In genomic region chr6:34482842-34483241, GRCm38 (mm10) we compare ENCODE assay signal across 15 mouse cellular contexts. TPM values are rescaled to one million over a fixed set of nuclear protein-coding genes. Genes with fewer than 3 reads are reported as not detected.
A peak's percentile ranks its signal among the peaks of the same experiment; 100 is the strongest.
DNase-seq lines count a peak whose midpoint lies in the region; ATAC-seq and TF ChIP-seq lines count a peak whose summit lies in the region.
"Had no signal": no experiment of that assay in that cellular context is flagged by ENCODE, and none has a peak within 500 bp of the region (broad histone marks: within the 10 kb centered on the region; RNA-seq: fewer than 3 reads in every experiment).

No protein-coding gene starts in this region.

- ATAC-seq in forebrain, postnatal 0 days, result peak; percentile 56; the same call in 1 of the 2 replicates
- no peak for ATAC-seq in forebrain, embryonic 12.5 days (ENCODE audit: low FRiP score)
- ATAC-seq in lung, embryonic 16.5 days (ENCODE audit: low read depth), result peak; percentile 27; the same call in 1 of the 2 replicates
- peak; percentile 35; the same call in 1 of the 2 replicates for ATAC-seq in stomach, embryonic 16.5 days (ENCODE audit: insufficient read depth, low FRiP score)
- ATAC-seq: Patski had no signal

- no peak for TF ChIP-seq CTCF in forebrain, postnatal 0 days (IDR thresholded peaks at IDR 0.05; ENCODE audit: low read depth)

- 66% methylated on average over 4 of the region's 4 CpGs for WGBS in forebrain, postnatal 0 days
- 93% methylated on average over 4 of the region's 4 CpGs for WGBS in forebrain, embryonic 12.5 days
- whole genome bisulfite sequencing in lung, embryonic 16.5 days, result 46% methylated on average over 4 of the region's 4 CpGs
- WGBS in stomach, embryonic 16.5 days, result 45% methylated on average over 4 of the region's 4 CpGs

- intact Hi-C loops in heart, postnatal 10 days (cut with DNase I), result no loop called here

- peaks cover 14% of the 10 kb centered on the region for H3K4me1 ChIP-seq in forebrain, postnatal 0 days (ENCODE audit: insufficient read depth)
- peaks cover 31% of the 10 kb centered on the region for H3K4me1 ChIP-seq in forebrain, embryonic 12.5 days
- H3K4me1 ChIP-seq in lung, embryonic 16.5 days (replicated peaks; ENCODE audit: control insufficient read depth, insufficient read depth, low read length), result peaks cover 33% of the 10 kb centered on the region
- peaks cover 35% of the 10 kb centered on the region for H3K4me1 ChIP-seq in stomach, embryonic 16.5 days (ENCODE audit: control insufficient read depth, insufficient read depth, low read length)

- H3K36me3 ChIP-seq in forebrain, postnatal 0 days (ENCODE audit: insufficient read depth), result peaks cover 7% of the 10 kb centered on the region
- H3K36me3 ChIP-seq in forebrain, embryonic 12.5 days (replicated peaks), result peaks cover 10% of the 10 kb centered on the region
- H3K36me3 ChIP-seq in lung, embryonic 16.5 days (ENCODE audit: control insufficient read depth, insufficient read depth, low read length), result no peaks in the 10 kb centered on the region
- H3K36me3 ChIP-seq in stomach, embryonic 16.5 days (ENCODE audit: control insufficient read depth, insufficient read depth, low read length), result peaks cover under 1% of the 10 kb centered on the region

- H3K27me3 ChIP-seq in forebrain, postnatal 0 days (ENCODE audit: insufficient read depth, low read length), result no peaks in the 10 kb centered on the region
- H3K27me3 ChIP-seq in forebrain, embryonic 12.5 days, result no peaks in the 10 kb centered on the region
- no peaks in the 10 kb centered on the region for H3K27me3 ChIP-seq in lung, embryonic 16.5 days (ENCODE audit: control insufficient read depth, insufficient read depth, low read depth, low read length)
- no peaks in the 10 kb centered on the region for H3K27me3 ChIP-seq in stomach, embryonic 16.5 days (ENCODE audit: control insufficient read depth, insufficient read depth, low read length)
- H3K27me3 ChIP-seq: limb, embryonic 13.5 days; Patski had no signal

- no peak overlapping the region for H3K4me2 ChIP-seq in forebrain, postnatal 0 days (ENCODE audit: low read depth)
- no peak overlapping the region for H3K4me2 ChIP-seq in forebrain, embryonic 12.5 days
- H3K4me2 ChIP-seq in lung, embryonic 16.5 days (ENCODE audit: low read depth, low read length), result no peak overlapping the region
- no peak overlapping the region for H3K4me2 ChIP-seq in stomach, embryonic 16.5 days (ENCODE audit: low read depth, low read length)
- H3K4me2 ChIP-seq: limb, embryonic 13.5 days had no signal

- DNase-seq in forebrain, postnatal 0 days, result peak; percentile 65
- no peak for DNase-seq in lung, postnatal 4 days
- peak; percentile 59 to 64 for DNase-seq in heart, postnatal 10 days
- DNase-seq in right cerebral cortex, postnatal 25 days, result no peak
- DNase-seq in right cerebral cortex, postnatal 14 days, result no peak
- DNase-seq: adrenal gland, adult 2 months; gastrocnemius, postnatal 10 days; spleen, adult 18-20 months; thymus, adult 2 months had no signal

- H3K9me3 ChIP-seq in forebrain, postnatal 0 days (ENCODE audit: low read length), result no peaks in the 10 kb centered on the region
- no peaks in the 10 kb centered on the region for H3K9me3 ChIP-seq in forebrain, embryonic 12.5 days
- no peaks in the 10 kb centered on the region for H3K9me3 ChIP-seq in lung, embryonic 16.5 days (ENCODE audit: control insufficient read depth, low read length)
- no peaks in the 10 kb centered on the region for H3K9me3 ChIP-seq in stomach, embryonic 16.5 days (replicated peaks; ENCODE audit: control insufficient read depth, low read length)
- H3K9me3 ChIP-seq: limb, embryonic 13.5 days had no signal

- no peak overlapping the region for H3K9ac ChIP-seq in forebrain, postnatal 0 days
- H3K9ac ChIP-seq in forebrain, embryonic 12.5 days, result no peak overlapping the region
- H3K9ac ChIP-seq in lung, embryonic 16.5 days (ENCODE audit: low read length), result no peak overlapping the region
- H3K9ac ChIP-seq in stomach, embryonic 16.5 days (ENCODE audit: low read length), result no peak overlapping the region
- H3K9ac ChIP-seq: limb, embryonic 13.5 days had no signal

- no peak overlapping the region for H3K27ac ChIP-seq in forebrain, postnatal 0 days (ENCODE audit: low read depth, low read length)
- no peak overlapping the region for H3K27ac ChIP-seq in forebrain, embryonic 12.5 days
- no peak overlapping the region for H3K27ac ChIP-seq in lung, embryonic 16.5 days (ENCODE audit: low read length)
- no peak overlapping the region for H3K27ac ChIP-seq in stomach, embryonic 16.5 days (ENCODE audit: low read length)
- H3K27ac ChIP-seq: limb, embryonic 13.5 days had no signal

- H3K4me3 ChIP-seq in forebrain, postnatal 0 days (ENCODE audit: low read depth, low read length), result no peak overlapping the region
- no peak overlapping the region for H3K4me3 ChIP-seq in forebrain, embryonic 12.5 days (replicated peaks)
- no peak overlapping the region for H3K4me3 ChIP-seq in lung, embryonic 16.5 days (ENCODE audit: low read length)
- H3K4me3 ChIP-seq in stomach, embryonic 16.5 days (replicated peaks; ENCODE audit: low read length), result no peak overlapping the region
- H3K4me3 ChIP-seq: limb, embryonic 13.5 days; myocyte had no signal

RNA-seq across cellular contexts. Expression of gene Bpgm, which starts 6.8 kb away (rescaled TPM):
- 49.6 and 49.9 TPM in 2 replicates for total RNA-seq in forebrain, postnatal 0 days (2014; rRNA removed)
- 70.3 and 72.6 TPM in 2 replicates for polyA plus RNA-seq in forebrain, postnatal 0 days (2015; fragmentation: Nextera tagmentation; extraction: Ambion mirVana)
- polyA plus RNA-seq in forebrain, embryonic 12.5 days (2016; fragmentation: Nextera tagmentation; extraction: Ambion mirVana), result 62.8 and 68.6 TPM in 2 replicates
- polyA plus RNA-seq in lung, embryonic 16.5 days (2015; fragmentation: Nextera tagmentation; extraction: Ambion mirVana), result 65.1 and 69.4 TPM in 2 replicates
- total RNA-seq in heart, postnatal 10 days (2021), result 10 to 100 TPM; 49.0 to 74.4 TPM
- 44.1 and 55.0 TPM in 2 replicates for polyA plus RNA-seq in stomach, embryonic 16.5 days (2015; fragmentation: Nextera tagmentation; extraction: Ambion mirVana)

Comparison
In these comparisons a context has a peak if more than half of its experiments do, and no peak if none do; other contexts are left out.
1. DNase-seq: peak in forebrain, postnatal 0 days (single experiment) and heart, postnatal 10 days (2 of 2); none in lung, postnatal 4 days (0 of 2), right cerebral cortex, postnatal 25 days (single experiment) and right cerebral cortex, postnatal 14 days (single experiment).